Mouse (Mus musculus): Measurements from ENCODE around the gene Tmtc2.

Gene Tmtc2

GRCm38 (mm10) chr10:105495248-105495647 is 79.0 kb downstream of the Tmtc2 start:
- peak; percentile 72 for DNase-seq

GRCm38 (mm10) chr10:105492485-105492884 is 81.8 kb downstream of the Tmtc2 start:
- no peak for DNase-seq

DNA sequence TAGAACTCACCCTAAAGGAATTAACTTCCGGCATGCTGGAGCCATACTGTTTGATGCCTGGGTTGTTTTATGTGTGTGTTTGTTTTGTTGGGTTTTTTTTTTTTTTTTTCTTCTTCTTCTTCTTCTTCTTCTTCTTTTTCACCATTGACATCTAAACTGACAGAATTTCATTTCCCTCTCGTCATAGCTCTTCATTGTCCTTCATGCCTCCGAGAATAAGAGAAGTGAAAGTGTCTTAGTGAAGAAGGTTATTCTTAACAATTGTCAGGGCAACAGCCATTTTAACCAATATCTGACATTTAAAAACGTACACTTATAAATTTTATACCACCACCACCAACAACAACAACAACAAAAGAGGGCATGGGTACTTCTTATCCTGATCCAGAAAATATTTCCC is 83.5 kb downstream of the Tmtc2 start:
- DNase-seq, result no peak

DNA sequence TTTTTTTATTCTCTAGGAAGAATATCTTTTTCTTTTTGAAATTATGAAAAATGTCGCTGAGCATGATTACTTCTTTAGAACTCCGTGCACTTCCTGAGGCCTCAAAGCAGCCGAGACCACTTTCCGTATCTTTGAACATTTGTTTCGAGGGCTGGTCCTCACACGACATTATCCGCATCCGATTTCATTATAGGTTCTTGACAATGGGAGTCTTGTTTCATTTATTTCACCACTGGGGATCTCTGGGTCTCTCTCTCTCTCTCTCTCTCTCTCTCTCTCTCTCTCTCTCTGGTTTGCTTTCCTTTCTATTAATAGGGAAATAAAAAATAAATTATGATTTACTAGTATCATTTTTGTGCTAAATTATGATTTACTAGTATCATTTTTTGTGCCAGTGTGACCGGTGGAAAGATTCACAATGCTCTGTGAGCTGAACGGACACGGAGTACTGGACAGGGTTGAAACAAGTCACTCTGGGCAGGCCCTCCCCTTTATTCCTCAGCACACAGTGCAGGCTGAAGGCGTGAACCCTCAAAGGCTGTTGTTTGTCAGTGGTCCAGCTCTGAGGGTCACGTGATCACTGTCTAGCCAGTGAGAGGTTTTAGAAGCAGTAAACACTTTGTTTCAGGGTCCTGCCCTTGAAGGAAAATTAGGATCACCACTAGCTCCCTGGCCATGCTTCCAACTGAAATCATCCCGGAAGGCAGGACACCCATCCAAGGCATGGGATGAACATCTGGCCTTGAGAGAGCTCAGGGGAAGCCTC is 84.1 kb downstream of the Tmtc2 start:
- DNase-seq, result peak; percentile 77

DNA sequence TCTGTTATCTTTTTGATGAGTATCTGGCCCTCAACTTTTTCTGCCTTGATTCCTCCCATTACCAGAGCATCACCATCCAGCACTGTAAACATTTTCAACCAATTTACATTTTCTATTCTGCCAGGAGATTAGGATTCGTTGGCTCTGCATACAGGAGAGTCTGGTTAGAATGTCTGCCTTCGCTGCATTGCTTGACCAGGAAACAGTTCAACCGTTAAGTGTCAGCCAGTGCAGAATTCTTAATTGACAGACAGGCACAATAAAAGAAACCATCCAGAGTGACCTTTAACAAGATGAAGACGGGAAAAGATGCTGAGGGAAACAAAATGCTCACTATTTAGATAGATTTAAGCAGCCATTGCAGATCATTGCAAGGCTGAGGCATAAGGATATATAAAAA is 87.3 kb downstream of the Tmtc2 start:
- DNase-seq, result peak; percentile 50

- peak; percentile 95 for DNase-seq
Measured at GRCm38 (mm10) chr10:105484355-105485094, 89.7 kb downstream of the Tmtc2 start.

GRCm38 (mm10) chr10:105479771-105480170 is 94.5 kb downstream of the Tmtc2 start:
- no peak for DNase-seq

GRCm38 (mm10) chr10:105477623-105478238 is 96.5 kb downstream of the Tmtc2 start:
- no peak for DNase-seq

GRCm38 (mm10) chr10:105474162-105474830 is 100.0 kb downstream of the Tmtc2 start:
- no peak for DNase-seq

GRCm38 (mm10) chr10:105464378-105464777 is 109.9 kb downstream of the Tmtc2 start:
- peak; percentile 44 for DNase-seq

DNA sequence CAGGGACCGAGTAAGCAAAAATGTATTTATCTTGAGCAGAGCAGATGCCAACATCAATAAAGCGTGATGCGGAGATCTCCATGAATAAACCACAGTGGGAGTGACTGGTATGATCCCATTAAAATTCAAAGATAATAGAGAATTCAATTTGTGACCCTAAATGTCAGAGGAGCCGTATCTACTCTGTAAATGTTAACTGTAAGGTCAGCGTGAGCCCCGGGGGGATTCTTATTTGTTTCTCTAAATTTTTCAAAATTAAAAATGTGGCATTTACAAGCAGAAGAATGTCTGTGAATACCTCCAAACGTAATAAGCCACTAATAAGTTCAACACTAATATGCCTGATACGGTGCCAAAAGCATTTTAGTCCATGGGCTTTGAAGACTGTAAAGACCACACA is 120.8 kb downstream of the Tmtc2 start:
- peak; percentile 70 for DNase-seq

- no peak for DNase-seq
Measured at GRCm38 (mm10) chr10:105447191-105447590, 127.1 kb downstream of the Tmtc2 start.

DNA sequence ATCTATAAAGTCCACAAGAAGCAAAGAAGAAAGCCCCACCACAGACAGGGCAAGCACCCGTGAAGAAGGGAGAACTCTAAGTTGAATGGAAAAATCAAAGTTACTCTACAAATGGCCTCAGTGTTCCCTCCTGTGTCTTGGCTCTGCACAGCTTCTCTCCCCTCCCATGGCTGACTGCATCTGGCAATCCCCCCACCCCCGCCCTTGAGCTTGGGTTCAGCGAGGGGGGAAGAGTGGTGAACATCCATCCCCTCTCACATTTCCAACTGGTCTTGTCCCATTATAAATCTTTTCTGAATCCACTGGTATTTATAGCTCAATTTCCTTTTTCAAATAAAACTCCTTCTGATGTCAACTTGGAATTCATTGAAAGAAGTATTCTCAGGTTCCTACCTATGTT is 129.9 kb downstream of the Tmtc2 start:
- no peak for DNase-seq

GRCm38 (mm10) chr10:105434879-105435278 is 139.4 kb downstream of the Tmtc2 start:
- no peak for DNase-seq

DNA sequence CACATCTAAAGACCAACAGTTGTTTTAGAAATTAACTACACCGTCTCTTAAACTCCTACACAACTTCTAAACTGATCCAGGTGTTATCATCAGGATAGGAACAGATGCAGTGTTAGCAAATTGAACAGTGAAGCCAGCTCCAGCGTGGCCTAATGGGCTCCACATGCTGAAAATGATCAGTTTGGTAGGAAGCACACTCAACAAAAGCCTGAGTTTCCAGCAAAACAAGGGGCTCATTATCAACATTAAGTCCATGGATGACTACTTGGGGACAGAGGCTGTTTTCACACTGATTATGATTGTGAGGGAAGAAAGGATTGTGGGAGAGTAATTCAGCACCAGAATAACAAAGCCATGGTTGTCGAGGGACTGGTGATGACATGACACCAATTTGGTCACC is 143.4 kb downstream of the Tmtc2 start:
- peak; percentile 76 for DNase-seq

DNA sequence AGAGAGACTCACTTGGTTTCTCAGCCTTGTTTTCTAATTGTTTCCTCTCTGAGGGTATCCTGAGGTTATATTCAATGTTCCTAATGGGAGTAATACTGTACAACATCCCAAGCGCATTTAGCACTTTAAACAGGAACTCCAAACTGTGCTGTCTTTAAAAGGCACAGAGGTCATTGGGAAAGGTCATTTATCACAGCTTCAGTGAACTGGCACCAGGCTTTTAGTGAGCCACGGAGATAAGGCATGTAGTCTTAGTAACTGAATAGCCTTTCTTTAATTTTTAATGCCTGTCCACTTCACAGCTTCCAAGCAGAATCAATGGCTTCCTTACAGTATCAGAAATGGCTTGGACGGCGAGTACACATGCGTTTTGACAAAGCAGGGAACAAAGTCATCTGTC is 144.0 kb downstream of the Tmtc2 start:
- no peak for DNase-seq

DNA sequence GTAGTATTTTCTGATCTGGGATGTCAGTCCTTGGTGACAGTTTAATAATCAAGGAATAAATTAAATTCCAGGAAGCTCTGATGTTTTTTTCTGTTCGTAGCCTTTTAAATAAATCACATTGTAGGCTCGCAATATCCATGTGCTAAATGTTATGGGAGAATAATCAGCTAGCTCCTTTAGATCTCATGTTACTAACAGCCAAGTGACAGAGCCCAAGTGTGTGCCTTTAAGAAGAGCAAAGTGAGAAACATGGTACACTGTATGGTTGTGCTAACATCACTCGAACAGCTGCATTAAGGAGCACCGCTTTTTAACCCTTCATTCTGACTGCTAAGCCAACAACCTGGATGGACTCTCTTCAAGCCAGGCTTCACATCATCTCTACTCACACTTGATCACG is 146.2 kb downstream of the Tmtc2 start:
- no peak for DNase-seq

GRCm38 (mm10) chr10:105427625-105428024 is 146.6 kb downstream of the Tmtc2 start:
- DNase-seq, result no peak

GRCm38 (mm10) chr10:105425052-105425451 is 149.2 kb downstream of the Tmtc2 start:
- no peak for DNase-seq

- DNase-seq, result peak; percentile 73
Measured at GRCm38 (mm10) chr10:105423187-105423586, 151.1 kb downstream of the Tmtc2 start.

GRCm38 (mm10) chr10:105417845-105418383 is 156.3 kb downstream of the Tmtc2 start:
- DNase-seq, result no peak

DNA sequence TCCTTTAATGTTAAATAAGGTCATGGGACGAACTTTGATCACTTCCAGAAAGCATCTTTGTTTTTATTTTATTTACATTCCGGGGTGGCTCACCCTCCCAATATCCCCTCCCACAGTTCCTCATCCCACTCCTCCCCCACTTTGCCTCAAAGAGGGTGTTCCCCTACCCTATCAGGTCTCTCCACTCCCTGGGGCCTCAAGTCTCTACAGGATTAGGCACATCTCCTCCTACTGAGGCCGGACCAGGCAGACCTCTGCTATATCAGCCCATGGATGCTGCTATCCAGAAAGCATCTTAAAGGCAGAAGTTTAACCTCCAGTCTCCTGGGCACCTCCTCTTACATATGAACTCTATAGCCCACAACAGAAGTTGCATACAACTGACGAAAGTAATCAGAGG is 157.7 kb downstream of the Tmtc2 start:
- no peak for DNase-seq
